Mouse (Mus musculus) ES-E14 (cell line): ENCODE measurements around the gene Tmem59l.

Experiments used
- CHD2 ChIP-seq: IDR thresholded peaks from 2 replicates; pipeline ENCODE4 v1.6.1; 2014; ENCODE audit warnings: mild to moderate bottlenecking, low read depth, low read length, inconsistent platforms
- HCFC1 ChIP-seq: IDR thresholded peaks from 2 replicates; pipeline ENCODE4 v1.6.1; 2012; ENCODE audit warnings: low read length, inconsistent platforms, borderline replicate concordance; ENCODE audit not compliant: insufficient read depth
- MAFK ChIP-seq: IDR thresholded peaks from 2 replicates; pipeline ENCODE4 v1.6.1; 2014; ENCODE audit warnings: mild to moderate bottlenecking, low read depth, low read length, inconsistent platforms; ENCODE audit not compliant: insufficient read depth
- ZC3H11A ChIP-seq: IDR thresholded peaks from 2 replicates; pipeline ENCODE4 v1.6.1; 2012; ENCODE audit warnings: low read depth, mild to moderate bottlenecking, inconsistent platforms, low read length, borderline replicate concordance
- ZNF384 ChIP-seq: IDR thresholded peaks from 2 replicates; pipeline ENCODE4 v1.6.1; 2012; ENCODE audit warnings: low read depth, low read length, inconsistent platforms

DNA sequence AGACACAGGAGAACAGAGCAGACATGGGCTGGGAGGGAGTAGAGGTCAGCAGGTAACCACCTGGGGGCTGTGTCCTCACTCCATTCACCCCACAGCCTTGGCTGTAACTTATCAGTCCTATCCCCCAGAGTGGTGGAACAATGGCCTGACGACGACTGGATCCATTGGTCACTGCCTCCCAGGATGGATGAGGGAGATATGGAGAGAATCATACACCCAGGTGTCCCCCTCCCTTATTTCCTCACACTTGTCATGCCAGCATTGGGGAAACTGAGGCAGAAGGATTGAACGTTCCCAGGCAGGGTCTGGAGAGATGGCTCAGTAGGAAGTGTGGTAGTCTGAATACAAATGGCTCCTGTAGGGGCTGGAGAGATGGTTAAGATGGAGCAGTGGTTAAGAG lies 45.6 kb downstream of the Tmem59l start:
- TF ChIP-seq CHD2 = no peak
- no peak for TF ChIP-seq MAFK
- no peak for TF ChIP-seq ZNF384
- TF ChIP-seq HCFC1 = no peak
- no peak for TF ChIP-seq ZC3H11A
